Mouse (Mus musculus): ENCODE measurements at regions not wholly inside any gene's neighbourhood (a gene's known extent, or its start where the extent isn't known, plus 50 kb on each side); places are given as distances from the start of the nearest gene placed in this dataset.

DNA sequence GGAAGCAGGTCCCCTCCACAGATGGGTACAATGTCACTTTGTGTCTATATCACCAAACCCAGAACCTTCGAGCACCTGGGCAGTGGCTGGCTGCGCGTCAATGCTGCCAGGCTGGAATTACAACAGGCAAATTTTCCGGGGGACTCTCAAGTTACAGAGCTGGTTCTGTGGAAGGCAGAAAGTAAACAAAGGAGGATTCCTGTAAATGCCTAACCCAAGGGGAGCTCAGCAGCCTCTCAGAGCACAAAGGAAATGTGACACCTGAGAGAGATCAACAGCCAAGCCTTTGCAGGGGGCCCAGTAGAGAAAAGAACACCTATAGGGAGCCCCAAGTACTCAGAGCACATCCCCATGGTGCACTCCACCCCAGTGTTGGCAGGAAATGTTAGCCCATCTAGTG, 70.7 kb downstream of the Setd4 start:
- Histone ChIP-seq H3K36me3 (no peaks in the 10 kb centered on the region), H3K4me2 (no peak overlapping the region), H3K4me3 (replicated peaks) (no peak overlapping the region), H3K9ac (replicated peaks) (no peak overlapping the region), H3K27ac (replicated peaks) (no peak overlapping the region), H3K27me3 (replicated peaks) (no peaks in the 10 kb centered on the region), H3K4me1 (no peaks in the 10 kb centered on the region), H3K9me3 (replicated peaks) (no peaks in the 10 kb centered on the region)
- no peak for ATAC-seq (ENCODE audit: low FRiP score)
- 18% methylated on average over 4 of the region's 4 CpGs for WGBS

DNA sequence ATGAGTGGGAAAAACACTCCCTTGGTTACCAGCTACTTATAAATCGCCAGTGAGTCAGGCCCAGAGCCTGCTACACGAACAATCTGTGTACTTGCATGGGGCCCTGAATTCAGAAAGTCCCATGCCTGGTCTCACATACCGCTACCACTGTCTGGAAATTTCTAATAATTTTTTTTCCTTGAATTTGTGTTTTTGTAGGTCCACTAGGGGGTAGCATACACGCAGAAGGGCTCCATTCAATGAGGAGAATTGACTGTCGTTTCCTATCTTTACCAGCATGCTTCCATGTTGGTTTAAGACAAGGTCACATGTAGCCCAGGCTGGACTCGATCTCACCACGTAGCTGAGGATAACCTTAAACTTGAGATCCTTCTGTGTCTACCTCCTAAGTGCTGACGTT, 71.9 kb downstream of the Setd4 start:
- no peak overlapping the region for H3K4me2 ChIP-seq
- no peak for ATAC-seq (ENCODE audit: low FRiP score)
- no peak overlapping the region for H3K27ac ChIP-seq (replicated peaks)
- no peaks in the 10 kb centered on the region for H3K4me1 ChIP-seq
- no peaks in the 10 kb centered on the region for H3K9me3 ChIP-seq (replicated peaks)
- H3K9ac ChIP-seq (replicated peaks) = no peak overlapping the region
- H3K36me3 ChIP-seq = no peaks in the 10 kb centered on the region
- H3K27me3 ChIP-seq (replicated peaks) = no peaks in the 10 kb centered on the region
- no peak overlapping the region for H3K4me3 ChIP-seq (replicated peaks)
- 88% methylated on average over 8 of the region's 8 CpGs for WGBS

GRCm38 (mm10) chr16:93522485-93522884, 81.4 kb downstream of the Setd4 start:
- H3K9me3 ChIP-seq (replicated peaks) = no peaks in the 10 kb centered on the region
- H3K9ac ChIP-seq (replicated peaks) = no peak overlapping the region
- H3K4me3 ChIP-seq (replicated peaks) = no peak overlapping the region
- no peaks in the 10 kb centered on the region for H3K4me1 ChIP-seq
- H3K27me3 ChIP-seq (replicated peaks) = no peaks in the 10 kb centered on the region
- no peak for ATAC-seq (ENCODE audit: low FRiP score)
- 74% methylated on average over 2 of the region's 2 CpGs for WGBS
- H3K27ac ChIP-seq (replicated peaks) = no peak overlapping the region
- H3K36me3 ChIP-seq = no peaks in the 10 kb centered on the region
- H3K4me2 ChIP-seq = no peak overlapping the region

GRCm38 (mm10) chr16:93520481-93520880, 83.4 kb downstream of the Setd4 start:
- Histone ChIP-seq H3K4me3 (replicated peaks) (no peak overlapping the region), H3K36me3 (no peaks in the 10 kb centered on the region), H3K27ac (replicated peaks) (no peak overlapping the region), H3K27me3 (replicated peaks) (no peaks in the 10 kb centered on the region), H3K4me2 (no peak overlapping the region), H3K4me1 (no peaks in the 10 kb centered on the region), H3K9me3 (replicated peaks) (no peaks in the 10 kb centered on the region), H3K9ac (replicated peaks) (no peak overlapping the region)
- ATAC-seq (ENCODE audit: low FRiP score) = no peak
- 94% methylated on average over 3 of the region's 3 CpGs for WGBS

DNA sequence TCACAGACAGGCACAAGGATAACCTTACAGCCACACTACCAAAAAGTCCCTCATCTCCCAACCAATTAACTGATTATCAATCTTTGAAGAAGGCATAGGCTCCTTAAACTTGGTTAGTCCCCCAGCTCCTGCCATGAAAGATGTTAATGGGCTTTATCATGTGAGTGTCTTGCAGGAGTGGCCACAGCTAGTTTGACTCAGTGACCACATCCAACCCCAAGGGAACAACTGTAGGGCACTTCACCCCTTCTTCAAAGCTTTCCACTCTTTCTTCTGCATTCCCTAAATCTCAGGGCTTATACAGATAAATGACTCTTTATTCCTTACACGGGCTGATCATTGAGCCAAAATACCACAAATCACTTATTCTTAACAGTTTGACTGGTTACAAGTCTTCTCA, 85.2 kb downstream of the Setd4 start:
- no peak for ATAC-seq (ENCODE audit: low FRiP score)
- H3K36me3 ChIP-seq = no peaks in the 10 kb centered on the region
- H3K27me3 ChIP-seq (replicated peaks) = no peaks in the 10 kb centered on the region
- H3K4me1 ChIP-seq = no peaks in the 10 kb centered on the region
- no peak overlapping the region for H3K4me2 ChIP-seq
- H3K27ac ChIP-seq (replicated peaks) = no peak overlapping the region
- WGBS = 85% methylated on average over 1 of the region's 1 CpGs
- no peak overlapping the region for H3K4me3 ChIP-seq (replicated peaks)
- no peak overlapping the region for H3K9ac ChIP-seq (replicated peaks)
- H3K9me3 ChIP-seq (replicated peaks) = no peaks in the 10 kb centered on the region

DNA sequence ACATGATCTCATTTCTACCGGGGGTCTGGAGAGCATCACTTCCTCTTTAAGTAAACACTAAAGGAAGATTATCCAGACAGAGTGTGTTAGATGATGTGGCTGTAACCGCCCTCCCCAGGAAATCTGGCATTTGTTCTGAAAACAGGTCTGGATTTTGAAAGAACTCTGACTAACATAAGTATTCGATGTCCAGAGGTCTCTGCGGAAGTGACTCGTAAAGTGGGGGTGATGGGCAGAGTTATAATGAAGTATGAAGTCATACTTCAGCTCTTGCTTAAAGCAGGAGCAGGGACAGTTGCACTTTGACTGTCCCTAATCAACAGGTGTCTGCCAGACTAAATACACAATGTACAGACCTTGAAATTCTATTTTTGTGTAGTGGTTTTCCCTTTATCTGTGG, 87.1 kb downstream of the Setd4 start:
- Histone ChIP-seq H3K27me3 (replicated peaks) (no peaks in the 10 kb centered on the region), H3K9me3 (replicated peaks) (no peaks in the 10 kb centered on the region), H3K4me1 (no peaks in the 10 kb centered on the region), H3K4me3 (replicated peaks) (no peak overlapping the region), H3K9ac (replicated peaks) (no peak overlapping the region), H3K4me2 (no peak overlapping the region), H3K36me3 (no peaks in the 10 kb centered on the region), H3K27ac (replicated peaks) (no peak overlapping the region)
- WGBS = 86% methylated on average over 5 of the region's 5 CpGs
- no peak for ATAC-seq (ENCODE audit: low FRiP score)

- Histone ChIP-seq H3K4me3 (replicated peaks) (no peak overlapping the region), H3K27me3 (replicated peaks) (no peaks in the 10 kb centered on the region), H3K36me3 (no peaks in the 10 kb centered on the region), H3K27ac (replicated peaks) (no peak overlapping the region), H3K4me2 (no peak overlapping the region), H3K9ac (replicated peaks) (no peak overlapping the region), H3K9me3 (replicated peaks) (no peaks in the 10 kb centered on the region), H3K4me1 (no peaks in the 10 kb centered on the region)
- no peak for ATAC-seq (ENCODE audit: low FRiP score)
- 54% methylated on average over 5 of the region's 5 CpGs for WGBS
Observed at GRCm38 (mm10) chr16:93515456-93515941, 88.4 kb downstream of the Setd4 start.

DNA sequence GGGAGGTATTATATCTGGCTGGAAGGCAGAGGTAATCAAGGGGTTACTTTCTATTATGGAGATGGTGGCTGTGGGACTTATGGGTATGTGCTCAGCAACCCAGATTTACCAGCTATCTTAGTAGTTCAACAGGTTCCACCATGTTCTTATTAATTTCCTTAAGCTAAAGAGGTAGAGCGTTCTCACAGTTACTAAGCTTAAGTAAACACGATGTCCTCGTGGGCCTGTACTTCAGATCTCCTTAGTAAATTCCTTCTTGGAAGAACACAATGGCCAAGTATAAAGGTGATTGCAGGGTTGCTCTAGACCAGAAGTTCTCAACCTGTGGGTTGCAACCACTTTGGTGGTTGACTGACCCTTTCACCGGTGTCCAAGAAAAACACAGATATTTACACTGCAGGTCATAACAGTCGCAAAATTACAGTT, 90.2 kb downstream of the Setd4 start:
- Histone ChIP-seq H3K4me3 (replicated peaks) (no peak overlapping the region), H3K36me3 (no peaks in the 10 kb centered on the region), H3K27ac (replicated peaks) (no peak overlapping the region), H3K27me3 (replicated peaks) (no peaks in the 10 kb centered on the region), H3K9me3 (replicated peaks) (no peaks in the 10 kb centered on the region), H3K4me1 (no peaks in the 10 kb centered on the region), H3K4me2 (no peak overlapping the region), H3K9ac (replicated peaks) (no peak overlapping the region)
- ATAC-seq (ENCODE audit: low FRiP score) = no peak
- 92% methylated on average over 5 of the region's 5 CpGs for WGBS

DNA sequence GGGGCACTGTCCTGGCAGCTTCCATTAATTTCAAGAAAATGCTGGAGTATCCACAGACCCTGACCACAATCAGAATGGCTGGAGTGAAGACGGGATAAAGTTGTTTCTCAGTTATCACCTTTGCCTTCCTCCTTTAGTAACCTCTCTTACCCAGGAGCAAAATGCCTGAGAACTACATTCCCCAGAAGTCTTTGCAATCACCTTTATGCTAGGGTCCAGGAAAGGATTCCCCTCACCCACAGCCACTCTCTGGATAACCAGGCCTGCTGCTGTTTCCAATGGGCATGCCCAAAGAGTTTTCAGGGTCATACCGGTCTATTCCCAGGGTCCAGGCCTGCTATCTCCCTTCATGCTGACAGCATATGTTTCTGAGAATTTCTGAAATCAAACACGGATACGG, 91.9 kb downstream of the Setd4 start:
- no peak overlapping the region for H3K4me2 ChIP-seq
- peaks cover 4% of the 10 kb centered on the region; the same call in 1 of the 2 replicates for H3K9me3 ChIP-seq (replicated peaks)
- H3K27ac ChIP-seq (replicated peaks) = no peak overlapping the region
- H3K9ac ChIP-seq (replicated peaks) = no peak overlapping the region
- ATAC-seq (ENCODE audit: low FRiP score) = no peak
- no peak overlapping the region for H3K4me3 ChIP-seq (replicated peaks)
- 88% methylated on average over 4 of the region's 4 CpGs for WGBS
- no peaks in the 10 kb centered on the region for H3K27me3 ChIP-seq (replicated peaks)
- H3K36me3 ChIP-seq = no peaks in the 10 kb centered on the region
- H3K4me1 ChIP-seq = no peaks in the 10 kb centered on the region

DNA sequence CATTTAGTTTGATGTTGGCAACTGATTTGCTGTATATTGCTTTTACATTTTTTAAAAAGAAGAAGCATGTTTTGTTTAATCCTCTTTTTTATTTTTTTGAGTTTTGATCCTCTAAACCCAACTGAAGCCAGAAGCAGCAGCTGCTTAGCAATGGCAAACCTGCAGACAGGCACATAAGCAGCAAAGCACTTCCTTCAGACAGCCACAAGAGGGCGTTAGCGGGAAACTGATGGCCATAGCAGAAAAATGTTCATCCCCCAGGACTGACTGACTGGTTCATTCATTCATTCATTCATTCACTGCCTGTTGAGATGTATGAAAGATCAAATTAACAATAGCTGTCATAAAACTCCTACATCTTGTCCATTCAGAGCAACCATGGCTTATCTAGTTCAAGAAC, 92.3 kb downstream of the Setd4 start:
- no peak for ATAC-seq (ENCODE audit: low FRiP score)
- 6% methylated on average over 2 of the region's 2 CpGs for WGBS
- H3K4me2 ChIP-seq = no peak overlapping the region
- no peak overlapping the region for H3K9ac ChIP-seq (replicated peaks)
- H3K4me3 ChIP-seq (replicated peaks) = no peak overlapping the region
- H3K27me3 ChIP-seq (replicated peaks) = no peaks in the 10 kb centered on the region
- H3K36me3 ChIP-seq = no peaks in the 10 kb centered on the region
- H3K4me1 ChIP-seq = no peaks in the 10 kb centered on the region
- H3K27ac ChIP-seq (replicated peaks) = no peak overlapping the region
- H3K9me3 ChIP-seq (replicated peaks) = peaks cover 4% of the 10 kb centered on the region; the same call in 1 of the 2 replicates

GRCm38 (mm10) chr16:93498800-93499199, 105.1 kb downstream of the Setd4 start:
- WGBS = 85% methylated on average over 2 of the region's 2 CpGs
- H3K4me2 ChIP-seq = no peak overlapping the region
- H3K36me3 ChIP-seq = no peaks in the 10 kb centered on the region
- no peak for ATAC-seq (ENCODE audit: low FRiP score)
- no peak overlapping the region for H3K4me3 ChIP-seq (replicated peaks)
- H3K27ac ChIP-seq (replicated peaks) = no peak overlapping the region
- H3K4me1 ChIP-seq = no peaks in the 10 kb centered on the region
- no peak overlapping the region for H3K9ac ChIP-seq (replicated peaks)
- H3K27me3 ChIP-seq (replicated peaks) = no peaks in the 10 kb centered on the region
- no peaks in the 10 kb centered on the region for H3K9me3 ChIP-seq (replicated peaks)

DNA sequence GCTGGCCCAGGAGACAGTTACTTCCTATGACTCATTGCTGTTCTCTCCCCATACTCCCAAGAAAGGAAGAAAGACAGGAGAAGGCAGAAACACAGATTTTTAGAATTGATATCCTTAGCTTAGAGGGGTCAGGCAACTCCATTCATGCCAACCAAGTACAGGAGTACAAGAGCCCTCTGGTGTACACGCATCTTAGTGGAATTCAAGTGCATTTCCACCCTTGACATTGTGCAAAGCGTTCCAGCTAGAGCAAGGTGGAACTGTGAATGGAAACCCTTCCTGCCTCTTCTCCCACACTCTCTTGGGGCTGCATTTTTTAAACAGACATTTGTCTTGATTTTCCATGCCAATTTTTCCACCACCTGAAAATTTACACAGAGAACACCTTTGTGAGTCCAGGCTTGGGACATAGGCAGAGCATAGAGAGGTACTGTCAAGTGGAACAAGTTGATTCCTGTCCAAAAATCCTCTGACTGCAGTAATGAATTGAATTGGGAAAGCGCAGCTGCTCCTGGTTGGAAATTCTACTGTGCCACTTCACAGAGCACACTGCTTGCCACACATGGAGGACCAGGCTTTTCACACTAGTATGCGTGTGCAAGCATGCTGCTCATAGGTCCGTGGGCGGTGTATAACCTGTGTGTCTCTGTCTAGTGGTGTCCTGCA, 110.4 kb downstream of the Setd4 start:
- ATAC-seq (ENCODE audit: low FRiP score) = no peak
- H3K4me2 ChIP-seq = no peak overlapping the region
- 84% methylated on average over 6 of the region's 6 CpGs for WGBS

More for the DNA sequence above, 110.4 kb downstream of the Setd4 start:
- Histone ChIP-seq H3K9ac (replicated peaks) (no peak overlapping the region), H3K36me3 (no peaks in the 10 kb centered on the region), H3K4me1 (no peaks in the 10 kb centered on the region), H3K9me3 (replicated peaks) (no peaks in the 10 kb centered on the region), H3K4me3 (replicated peaks) (no peak overlapping the region), H3K27ac (replicated peaks) (no peak overlapping the region), H3K27me3 (replicated peaks) (no peaks in the 10 kb centered on the region)

All from neural tube, embryonic 15.5 days (tissue).